Mouse (Mus musculus) brain, embryonic 14.5 days (tissue): ENCODE results near the gene Cd2bp2. TPM values are rescaled to one million over a fixed set of nuclear protein-coding genes. Genes with fewer than 3 reads are reported as not detected.
"Not testable (repeated sequence)": the region's sequence is repeated elsewhere in the genome, so short reads cannot be mapped to it uniquely, and the experiment has no call there.

Source experiments
- DNase-seq: peaks from one replicate; pipeline ENCODE4 v3.0.0-alpha.2; 2011; ENCODE audit warnings: low read depth
- CTCF ChIP-seq: fragments of 200-500 bp; IDR thresholded peaks from 2 replicates; pipeline ENCODE4 v1.5.1; 2012; ENCODE audit warnings: inconsistent platforms, mild to moderate bottlenecking, moderate library complexity, borderline replicate concordance; ENCODE audit not compliant: insufficient read depth, insufficient read length; ENCODE audit errors: extremely low read depth
- POLR2A ChIP-seq: fragments of 200-500 bp; IDR thresholded peaks from 2 replicates; pipeline ENCODE4 v1.6.1; 2012; ENCODE audit warnings: mild to moderate bottlenecking, inconsistent platforms, borderline replicate concordance; ENCODE audit not compliant: poor library complexity, insufficient read depth, insufficient read length, severe bottlenecking; ENCODE audit errors: extremely low read depth
- polyA plus RNA-seq: library from polyadenylated mRNA; depleted of rRNA; stranded (reverse); fragments of >200 nt; gene quantifications from 2 replicates; pipeline ENCODE4 v1.2.3, GENCODE M21; 2012

Gene Cd2bp2
- polyA plus RNA-seq, 1 experiment = 117 TPM

DNA sequence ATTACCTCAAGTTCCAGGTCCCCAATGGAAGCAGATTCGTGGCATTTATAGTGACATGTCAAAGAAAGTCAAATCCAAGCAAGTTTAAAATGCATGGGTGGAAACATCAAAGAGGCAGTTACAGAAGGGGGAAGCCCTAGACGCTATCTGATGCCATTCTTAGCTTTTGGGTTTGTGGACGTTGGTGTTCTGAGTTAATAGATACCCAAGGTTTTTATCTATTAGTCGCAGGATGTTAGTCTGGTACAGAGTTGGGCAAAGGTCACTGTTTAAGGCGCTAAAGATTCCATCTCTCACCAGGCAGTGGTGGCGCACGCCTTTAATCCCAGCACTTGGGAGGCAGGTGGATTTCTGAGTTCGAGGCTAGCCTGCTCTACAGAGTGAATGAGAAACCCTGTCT, 12.5 kb downstream of the Cd2bp2 start:
- no peak for TF ChIP-seq POLR2A
- TF ChIP-seq CTCF = no peak
- DNase-seq = no peak

DNA sequence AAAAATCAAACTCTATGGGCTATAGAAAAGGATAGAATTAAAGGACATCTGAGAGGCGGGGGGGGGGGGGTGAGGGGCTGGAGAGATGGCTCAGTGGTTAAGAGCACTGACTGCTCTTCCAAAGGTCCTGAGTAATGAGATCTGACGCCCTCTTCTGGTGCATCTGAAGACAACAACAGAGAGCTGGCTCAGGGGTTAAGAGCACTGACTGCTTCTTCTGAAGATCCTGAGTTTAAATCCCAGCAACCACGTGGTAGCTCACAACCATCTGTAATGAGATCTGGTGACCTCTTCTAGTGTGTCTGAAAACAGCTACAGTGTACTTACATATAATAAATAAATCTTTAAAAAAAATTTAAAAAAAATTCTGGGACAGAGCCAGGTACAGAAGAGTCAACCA, 14.1 kb downstream of the Cd2bp2 start:
- DNase-seq = not testable (repeated sequence)

GRCm38 (mm10) chr7:127180783-127181182, 15.1 kb downstream of the Cd2bp2 start:
- TF ChIP-seq POLR2A (no peak), CTCF (no peak)
- DNase-seq = no peak

GRCm38 (mm10) chr7:127176937-127177336, 18.9 kb downstream of the Cd2bp2 start:
- TF ChIP-seq POLR2A (no peak), CTCF (no peak)
- no peak for DNase-seq

GRCm38 (mm10) chr7:127166501-127166900, 29.3 kb downstream of the Cd2bp2 start:
- TF ChIP-seq POLR2A (no peak), CTCF (no peak)
- no peak for DNase-seq

DNA sequence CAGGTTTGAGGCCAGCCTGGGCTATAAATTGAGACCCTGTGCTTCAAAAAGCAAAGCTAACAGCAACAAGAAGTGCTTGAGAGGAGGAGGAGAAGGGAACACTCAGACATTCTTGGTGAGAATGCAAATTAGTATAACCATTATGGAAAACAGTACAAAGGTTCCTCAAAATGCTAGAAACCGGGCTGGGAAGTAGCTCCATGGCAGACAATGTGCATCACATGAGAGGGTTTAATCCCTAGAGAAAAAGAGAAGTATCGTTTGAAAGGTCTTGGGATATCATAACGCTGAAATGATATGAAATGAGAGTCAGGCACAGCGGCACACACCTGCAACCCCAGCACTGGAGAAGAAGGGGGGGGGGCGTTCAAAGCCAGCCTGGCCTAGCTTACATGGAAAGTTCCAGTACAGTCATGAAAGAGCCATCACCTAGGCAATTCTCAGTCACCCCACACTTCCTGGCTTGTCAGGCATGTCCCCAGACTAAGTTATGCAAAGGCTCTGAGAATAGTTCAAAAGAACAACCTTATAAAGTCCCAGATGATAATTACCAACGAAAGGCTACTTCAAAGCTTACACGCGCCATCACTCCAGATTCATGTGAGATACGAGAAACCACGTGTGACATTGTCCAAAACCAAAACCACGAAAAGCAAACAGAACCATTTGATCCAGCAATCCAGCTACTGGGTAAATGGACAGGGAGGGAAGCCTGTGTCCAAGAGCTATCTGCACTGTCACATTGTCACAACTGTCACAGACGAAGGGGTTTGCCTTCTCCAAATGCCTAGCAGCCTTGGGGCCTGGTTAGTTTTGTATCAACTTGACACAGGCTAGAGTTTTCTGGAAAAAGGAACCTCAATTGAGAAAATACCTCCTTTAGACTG, 30.0 kb downstream of the Cd2bp2 start:
- DNase-seq = no peak
- TF ChIP-seq POLR2A (no peak), CTCF (no peak)

DNA sequence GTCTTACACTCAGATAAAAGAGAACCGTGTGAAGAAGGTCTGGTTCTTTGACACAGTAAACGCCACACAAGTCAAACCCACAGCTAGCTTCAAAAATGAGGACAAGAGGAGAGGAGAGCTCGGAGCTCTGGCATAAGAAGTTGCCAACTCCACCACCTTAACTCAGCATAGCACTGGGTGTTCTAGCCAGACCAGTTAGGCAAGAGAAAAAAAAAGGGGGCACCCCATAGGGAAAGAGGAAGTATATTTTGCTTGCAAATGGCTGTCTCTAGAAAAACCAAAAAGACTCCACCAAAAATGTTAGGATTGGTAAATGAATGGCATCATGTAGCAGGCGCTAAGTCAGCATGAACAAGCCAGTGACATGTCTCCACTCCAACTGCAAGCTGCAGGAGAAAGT, 31.8 kb downstream of the Cd2bp2 start:
- TF ChIP-seq POLR2A = no peak
- TF ChIP-seq CTCF = no peak

GRCm38 (mm10) chr7:127162546-127162945, 33.3 kb downstream of the Cd2bp2 start:
- no peak for DNase-seq
- no peak for TF ChIP-seq CTCF
- no peak for TF ChIP-seq POLR2A

More for the DNA sequence above, 31.8 kb downstream of the Cd2bp2 start:
- DNase-seq = no peak

- TF ChIP-seq POLR2A = no peak
- TF ChIP-seq CTCF = no peak
- DNase-seq = no peak
Measured at GRCm38 (mm10) chr7:127157548-127157947, 38.3 kb downstream of the Cd2bp2 start.

- TF ChIP-seq CTCF = no peak
- TF ChIP-seq POLR2A = no peak
- DNase-seq = no peak
Measured at GRCm38 (mm10) chr7:127153477-127153876, 42.4 kb downstream of the Cd2bp2 start.

GRCm38 (mm10) chr7:127152464-127152863, 43.4 kb downstream of the Cd2bp2 start:
- TF ChIP-seq CTCF (no peak), POLR2A (no peak)
- DNase-seq = no peak

DNA sequence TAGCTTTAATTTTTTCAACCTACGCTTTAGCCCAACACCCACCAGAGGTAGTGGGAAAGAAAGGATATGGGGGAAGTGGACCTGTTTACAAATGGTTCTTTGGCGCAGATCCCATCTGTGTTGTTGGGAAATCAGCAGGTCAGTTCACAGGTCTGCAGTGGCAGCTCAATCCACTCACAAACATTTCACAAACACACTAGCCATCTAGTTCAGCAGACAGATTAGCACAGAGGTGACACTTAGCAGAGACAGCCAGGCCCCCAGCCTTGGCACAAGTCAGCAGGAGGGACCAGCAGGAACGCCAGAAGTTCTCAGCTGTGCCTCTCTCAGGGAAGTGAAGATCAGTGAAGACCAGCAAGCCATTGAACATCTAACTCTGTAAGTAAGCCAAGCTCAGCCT, 47.9 kb downstream of the Cd2bp2 start:
- no peak for DNase-seq
- no peak for TF ChIP-seq POLR2A
- no peak for TF ChIP-seq CTCF
